Mouse (Mus musculus): ENCODE results near the gene Sdk1. TPM values are rescaled to one million over a fixed set of nuclear protein-coding genes. Genes with fewer than 3 reads are reported as not detected.

The Sdk1 gene
- total RNA-seq, 4 experiments from 2014 or later = 3.7 to 8.1 (median 5.6) TPM

- DNase-seq (ENCODE audit: low spot score in 2 of 2) = no peak
Observed at GRCm38 (mm10) chr5:141988685-141989084, 747.4 kb downstream of the Sdk1 start.

GRCm38 (mm10) chr5:141994192-141994591, 752.9 kb downstream of the Sdk1 start:
- DNase-seq (ENCODE audit: low spot score in 2 of 2) = no peak

GRCm38 (mm10) chr5:142000247-142000646, 759.0 kb downstream of the Sdk1 start:
- DNase-seq (ENCODE audit: low spot score in 2 of 2) = no peak

- no peak for DNase-seq (ENCODE audit: low spot score in 2 of 2)
Observed at GRCm38 (mm10) chr5:142001131-142001530, 759.8 kb downstream of the Sdk1 start.

- DNase-seq (ENCODE audit: low spot score in 2 of 2) = no peak
Observed at GRCm38 (mm10) chr5:142001973-142002372, 760.7 kb downstream of the Sdk1 start.

GRCm38 (mm10) chr5:142010189-142010588, 768.9 kb downstream of the Sdk1 start:
- DNase-seq (ENCODE audit: low spot score in 2 of 2) = no peak

GRCm38 (mm10) chr5:142017001-142017400, 775.7 kb downstream of the Sdk1 start:
- no peak for DNase-seq (ENCODE audit: low spot score in 2 of 2)

GRCm38 (mm10) chr5:142022877-142023580, 781.7 kb downstream of the Sdk1 start:
- no peak for DNase-seq (ENCODE audit: low spot score in 2 of 2)

- DNase-seq (ENCODE audit: low spot score in 2 of 2) = peak in 1 of 2 experiments; percentile 9
Observed at GRCm38 (mm10) chr5:142024448-142024847, 783.2 kb downstream of the Sdk1 start.

- DNase-seq (ENCODE audit: low spot score in 2 of 2) = peak in 1 of 2 experiments; percentile 8
Observed at GRCm38 (mm10) chr5:142036536-142036935, 795.2 kb downstream of the Sdk1 start.

- DNase-seq (ENCODE audit: low spot score in 2 of 2) = no peak
Observed at GRCm38 (mm10) chr5:142039236-142039635, 797.9 kb downstream of the Sdk1 start.

GRCm38 (mm10) chr5:142039891-142040530, 798.7 kb downstream of the Sdk1 start:
- no peak for DNase-seq (ENCODE audit: low spot score in 2 of 2)

- no peak for DNase-seq (ENCODE audit: low spot score in 2 of 2)
Observed at GRCm38 (mm10) chr5:142041226-142041802, 800.0 kb downstream of the Sdk1 start.

GRCm38 (mm10) chr5:142061781-142062180, 820.5 kb downstream of the Sdk1 start:
- peak; percentile 23 to 31 for DNase-seq (ENCODE audit: low spot score in 2 of 2)

GRCm38 (mm10) chr5:142071322-142071721, 830.0 kb downstream of the Sdk1 start:
- DNase-seq (ENCODE audit: low spot score in 2 of 2) = no peak

GRCm38 (mm10) chr5:142073901-142074300, 832.6 kb downstream of the Sdk1 start:
- no peak for DNase-seq (ENCODE audit: low spot score in 2 of 2)

- peak; percentile 31 to 50 for DNase-seq (ENCODE audit: low spot score in 2 of 2)
Observed at GRCm38 (mm10) chr5:142074561-142075500, 833.5 kb downstream of the Sdk1 start.

- no peak for DNase-seq (ENCODE audit: low spot score in 2 of 2)
Observed at GRCm38 (mm10) chr5:142080661-142081060, 839.4 kb downstream of the Sdk1 start.

- DNase-seq (ENCODE audit: low spot score in 2 of 2) = no peak
Observed at GRCm38 (mm10) chr5:142081076-142081475, 839.8 kb downstream of the Sdk1 start.

- DNase-seq (ENCODE audit: low spot score in 2 of 2) = no peak
Observed at GRCm38 (mm10) chr5:142096377-142096841, 855.1 kb downstream of the Sdk1 start.

- no peak for DNase-seq (ENCODE audit: low spot score in 2 of 2)
Observed at GRCm38 (mm10) chr5:142100176-142100575, 858.9 kb downstream of the Sdk1 start.

All from layer of hippocampus, adult 8-10 months (tissue).